Mouse (Mus musculus) erythroid progenitor cell, adult 5-6 weeks (primary cell): ENCODE results near the gene Fam167b. TPM values are rescaled to one million over a fixed set of nuclear protein-coding genes. Genes with fewer than 3 reads are reported as not detected.

Experiments used
- total RNA-seq, 2 experiments: library from RNA; stranded (forward) in 1 of 2; stranded (reverse) in 1 of 2; fragments of 150-400 nt in 1 of 2; fragments of 186-747, 209-891 nt in 1 of 2; gene quantifications; 2 replicates each; pipeline versions ENCODE4 v1.2.3 to v1.2.4; 2015 to 2017; ENCODE audit warnings: low replicate concordance in 2 of 2

Fam167b gene
- total RNA-seq, 2 experiments from 2014 or later: not detected

Other genes starting within 250 kb of the Fam167b start
- 177 and 270 TPM in 2 replicates for gene Rbbp4, start 243.2 kb downstream of the Fam167b start, total RNA-seq (2015; ENCODE audit: low replicate concordance)
- gene Rbbp4, start 243.2 kb downstream of the Fam167b start, total RNA-seq (2017; ENCODE audit: low replicate concordance): 159 and 296 TPM in 2 replicates
- gene Zbtb8os, start 242.9 kb downstream of the Fam167b start, total RNA-seq (2015; ENCODE audit: low replicate concordance): 11.5 and 16.8 TPM in 2 replicates
- gene Zbtb8os, start 242.9 kb downstream of the Fam167b start, total RNA-seq (2017; ENCODE audit: low replicate concordance): 16.3 and 23.0 TPM in 2 replicates
- 1.7 and 6.1 TPM in 2 replicates for gene Zbtb8a, start 200.4 kb downstream of the Fam167b start, total RNA-seq (2015; ENCODE audit: low replicate concordance)
- 0.98 and 4.6 TPM in 2 replicates for gene Zbtb8a, start 200.4 kb downstream of the Fam167b start, total RNA-seq (2017; ENCODE audit: low replicate concordance)
- not detected in 2 replicates for gene Zbtb8b, start 137.7 kb downstream of the Fam167b start, total RNA-seq (2015; ENCODE audit: low replicate concordance)
- gene Zbtb8b, start 137.7 kb downstream of the Fam167b start, total RNA-seq (2017; ENCODE audit: low replicate concordance): not detected in 2 replicates
- 127 and 193 TPM in 2 replicates for gene Bsdc1, start 117.0 kb downstream of the Fam167b start, total RNA-seq (2015; ENCODE audit: low replicate concordance)
- gene Bsdc1, start 117.0 kb downstream of the Fam167b start, total RNA-seq (2017; ENCODE audit: low replicate concordance): 200 and 208 TPM in 2 replicates
- not detected in 2 replicates for gene Tssk3, start 87.5 kb downstream of the Fam167b start, total RNA-seq (2015; ENCODE audit: low replicate concordance)
- gene Tssk3, start 87.5 kb downstream of the Fam167b start, total RNA-seq (2017; ENCODE audit: low replicate concordance): not detected in 2 replicates
- 7.5 TPM in 1 of 2 replicates, not detected in the other for gene Fam229a, start 87.4 kb downstream of the Fam167b start, total RNA-seq (2015; ENCODE audit: low replicate concordance)
- not detected in 2 replicates for gene Fam229a, start 87.4 kb downstream of the Fam167b start, total RNA-seq (2017; ENCODE audit: low replicate concordance)
- gene Marcksl1, start 65.0 kb downstream of the Fam167b start, total RNA-seq (2015; ENCODE audit: low replicate concordance): 13.8 and 16.9 TPM in 2 replicates
- 4.4 and 10.6 TPM in 2 replicates for gene Marcksl1, start 65.0 kb downstream of the Fam167b start, total RNA-seq (2017; ENCODE audit: low replicate concordance)
- gene Hdac1, start 35.8 kb downstream of the Fam167b start, total RNA-seq (2015; ENCODE audit: low replicate concordance): 100 and 125 TPM in 2 replicates
- 102 and 111 TPM in 2 replicates for gene Hdac1, start 35.8 kb downstream of the Fam167b start, total RNA-seq (2017; ENCODE audit: low replicate concordance)
- gene Lck, start 4.9 kb downstream of the Fam167b start, total RNA-seq (2015; ENCODE audit: low replicate concordance): 8.0 and 23.1 TPM in 2 replicates
- 8.5 and 10.1 TPM in 2 replicates for gene Lck, start 4.9 kb downstream of the Fam167b start, total RNA-seq (2017; ENCODE audit: low replicate concordance)
- gene Eif3i, start 22.1 kb upstream of the Fam167b start, total RNA-seq (2015; ENCODE audit: low replicate concordance): 79.6 and 96.9 TPM in 2 replicates
- gene Eif3i, start 22.1 kb upstream of the Fam167b start, total RNA-seq (2017; ENCODE audit: low replicate concordance): 59.7 and 69.6 TPM in 2 replicates
- 113 and 124 TPM in 2 replicates for gene Tmem234, start 22.1 kb upstream of the Fam167b start, total RNA-seq (2015; ENCODE audit: low replicate concordance)
- 96.7 and 118 TPM in 2 replicates for gene Tmem234, start 22.1 kb upstream of the Fam167b start, total RNA-seq (2017; ENCODE audit: low replicate concordance)
- 2.9 TPM in 1 of 2 replicates, not detected in the other for gene Dcdc2b, start 35.7 kb upstream of the Fam167b start, total RNA-seq (2015; ENCODE audit: low replicate concordance)
- 3.7 TPM in 1 of 2 replicates, not detected in the other for gene Dcdc2b, start 35.7 kb upstream of the Fam167b start, total RNA-seq (2017; ENCODE audit: low replicate concordance)
- 4.3 and 14.3 TPM in 2 replicates for gene Iqcc, start 40.5 kb upstream of the Fam167b start, total RNA-seq (2015; ENCODE audit: low replicate concordance)
- 4.0 and 10.7 TPM in 2 replicates for gene Iqcc, start 40.5 kb upstream of the Fam167b start, total RNA-seq (2017; ENCODE audit: low replicate concordance)
- gene Ccdc28b, start 45.4 kb upstream of the Fam167b start, total RNA-seq (2015; ENCODE audit: low replicate concordance): 21.6 and 23.1 TPM in 2 replicates
- gene Ccdc28b, start 45.4 kb upstream of the Fam167b start, total RNA-seq (2017; ENCODE audit: low replicate concordance): 2.7 and 13.2 TPM in 2 replicates
- 8.4 and 9.7 TPM in 2 replicates for gene Txlna, start 62.5 kb upstream of the Fam167b start, total RNA-seq (2015; ENCODE audit: low replicate concordance)
- gene Txlna, start 62.5 kb upstream of the Fam167b start, total RNA-seq (2017; ENCODE audit: low replicate concordance): 20.7 and 35.0 TPM in 2 replicates
- gene Kpna6, start 94.2 kb upstream of the Fam167b start, total RNA-seq (2015; ENCODE audit: low replicate concordance): 7.5 and 16.2 TPM in 2 replicates
- 8.7 and 14.6 TPM in 2 replicates for gene Kpna6, start 94.2 kb upstream of the Fam167b start, total RNA-seq (2017; ENCODE audit: low replicate concordance)
- 2.2 and 5.9 TPM in 2 replicates for gene Tmem39b, start 118.3 kb upstream of the Fam167b start, total RNA-seq (2015; ENCODE audit: low replicate concordance)
- 2.1 TPM in 1 of 2 replicates, not detected in the other for gene Tmem39b, start 118.3 kb upstream of the Fam167b start, total RNA-seq (2017; ENCODE audit: low replicate concordance)
- 49.5 and 58.7 TPM in 2 replicates for gene Khdrbs1, start 163.8 kb upstream of the Fam167b start, total RNA-seq (2015; ENCODE audit: low replicate concordance)
- 40.4 and 57.1 TPM in 2 replicates for gene Khdrbs1, start 163.8 kb upstream of the Fam167b start, total RNA-seq (2017; ENCODE audit: low replicate concordance)
- gene Ptp4a2, start 232.7 kb upstream of the Fam167b start, total RNA-seq (2015; ENCODE audit: low replicate concordance): 228 and 468 TPM in 2 replicates
- 166 and 170 TPM in 2 replicates for gene Ptp4a2, start 232.7 kb upstream of the Fam167b start, total RNA-seq (2017; ENCODE audit: low replicate concordance)